Comparison of ENCODE assay signal across 8 mouse cellular contexts in the genomic region with DNA sequence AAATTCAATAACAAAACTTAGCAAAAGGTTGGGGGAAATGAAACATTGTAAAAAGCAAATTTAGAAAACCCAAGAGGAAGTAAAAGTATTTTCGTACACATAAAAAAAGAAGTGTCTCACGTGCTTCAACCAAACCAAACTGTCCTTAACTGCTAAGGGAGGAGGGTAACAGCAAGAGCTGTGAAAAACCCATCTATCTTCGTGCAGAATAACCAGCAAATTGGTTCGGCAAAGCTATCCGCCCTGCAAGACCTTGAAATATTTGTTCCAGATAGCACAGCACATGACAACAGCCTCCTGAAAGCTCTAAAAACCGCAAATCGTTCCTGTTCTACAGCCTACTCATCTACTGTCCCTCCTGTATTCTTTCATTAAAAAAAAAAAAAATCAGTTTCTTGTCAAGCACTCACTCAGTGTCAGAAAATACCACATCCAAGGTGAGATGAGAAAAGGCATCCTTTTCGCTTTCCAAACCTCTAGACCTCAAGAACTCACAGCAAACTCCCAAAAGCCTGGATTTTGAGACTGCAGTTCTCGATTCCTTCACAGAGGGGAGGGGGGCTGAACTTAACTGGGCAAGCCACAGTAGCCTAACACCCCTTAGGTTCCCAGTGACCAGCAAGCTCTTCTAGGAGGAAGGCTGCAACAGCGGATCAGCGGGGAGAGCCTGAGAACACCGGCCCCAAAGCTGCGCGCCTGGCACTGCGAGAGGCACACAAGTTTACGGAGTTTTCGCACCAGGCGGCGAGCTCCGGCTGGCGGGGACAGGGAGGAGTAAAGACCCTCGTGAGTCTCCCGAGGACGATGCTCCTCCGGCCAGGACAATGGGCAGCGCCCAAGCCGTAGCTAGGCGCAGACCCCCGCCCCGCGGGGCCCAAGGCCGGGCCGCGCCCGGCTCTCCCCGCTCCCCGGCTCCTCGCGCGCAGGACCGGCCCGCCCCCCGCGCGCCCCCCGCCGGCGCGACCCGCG. TPM values are rescaled to one million over a fixed set of nuclear protein-coding genes. Genes with fewer than 3 reads are reported as not detected.
DNase-seq lines count a peak whose midpoint lies in the region; ATAC-seq lines count a peak whose summit lies in the region.

No protein-coding gene starts in this region.

- H3K9me3 ChIP-seq in midbrain, embryonic 12.5 days, result no peaks in the 10 kb centered on the region

- H3K4me1 ChIP-seq in brown adipose tissue, adult 24 weeks (ENCODE audit: control insufficient read depth, insufficient read depth, insufficient read length, low read length), result peaks cover 34% of the 10 kb centered on the region
- H3K4me1 ChIP-seq in midbrain, embryonic 12.5 days, result peaks cover 33% of the 10 kb centered on the region

- DNase-seq in cerebellum, adult 8-10 months, result peak; percentile 63
- DNase-seq in cerebellum, postnatal 10 days, result no peak
- DNase-seq in CD4-positive, CD25-positive, alpha-beta regulatory T cell, adult 2 months (ENCODE audit: low read depth, low spot score), result peak; percentile 62
- DNase-seq in gastrocnemius, postnatal 4 days (ENCODE audit: low spot score in 2 of 2), result peak; percentile 39 to 60
- peak; percentile 68 to 78 for DNase-seq in kidney, postnatal 4 days
- peak; percentile 54 for DNase-seq in urinary bladder, postnatal 14 days (ENCODE audit: low spot score)

- H3K36me3 ChIP-seq in midbrain, embryonic 12.5 days, result no peaks in the 10 kb centered on the region

- peak overlapping the region; percentile 62 for H3K4me3 ChIP-seq in brown adipose tissue, adult 24 weeks (ENCODE audit: insufficient read depth, low read depth, low read length)
- peak overlapping the region; percentile 83 for H3K4me3 ChIP-seq in midbrain, embryonic 12.5 days

- no peaks in the 10 kb centered on the region; the same call in 1 of the 2 replicates for H3K27me3 ChIP-seq in midbrain, embryonic 12.5 days

- peak; percentile 81 for ATAC-seq in midbrain, embryonic 12.5 days (ENCODE audit: low FRiP score, low read depth)

- peak overlapping the region; percentile 77 for H3K27ac ChIP-seq in brown adipose tissue, adult 24 weeks (replicated peaks; ENCODE audit: low read depth, low read length)
- peak overlapping the region; percentile 89 for H3K27ac ChIP-seq in midbrain, embryonic 12.5 days (replicated peaks)

- H3K4me2 ChIP-seq in midbrain, embryonic 12.5 days (replicated peaks), result peak overlapping the region; percentile 81

- peak overlapping the region; percentile 87 for H3K9ac ChIP-seq in midbrain, embryonic 12.5 days (replicated peaks)

- 4% methylated on average over 43 of the region's 51 CpGs for WGBS in midbrain, embryonic 12.5 days

RNA-seq across cellular contexts. Expression of gene Lcmt1, which starts 0.5 kb away (rescaled TPM):
- 34.2 and 35.1 TPM in 2 replicates for polyA plus RNA-seq in brown adipose tissue, adult 24 weeks (2012; ENCODE audit: insufficient read depth, insufficient read length, missing spikeins)
- total RNA-seq in gastrocnemius, postnatal 4 days (2021), result 10 to 100 TPM; 28.9 to 32.6 TPM
- 62.3 and 64.0 TPM in 2 replicates for polyA plus RNA-seq in midbrain, embryonic 12.5 days (2016; fragmentation: Nextera tagmentation; extraction: Ambion mirVana)

RNA-seq across cellular contexts. Expression of gene Arhgap17, which starts 0.7 kb away (rescaled TPM):
- polyA plus RNA-seq in brown adipose tissue, adult 24 weeks (2012; ENCODE audit: insufficient read depth, insufficient read length, missing spikeins), result 6.8 and 8.6 TPM in 2 replicates
- total RNA-seq in gastrocnemius, postnatal 4 days (2021), result 10 to 100 TPM; 28.8 to 31.7 TPM
- polyA plus RNA-seq in midbrain, embryonic 12.5 days (2016; fragmentation: Nextera tagmentation; extraction: Ambion mirVana), result 24.7 and 25.7 TPM in 2 replicates

Comparison
In these comparisons a context has a peak if more than half of its experiments do, and no peak if none do; other contexts are left out.
1. DNase-seq: peak in cerebellum, adult 8-10 months (single experiment), CD4-positive, CD25-positive, alpha-beta regulatory T cell, adult 2 months (single experiment), gastrocnemius, postnatal 4 days (2 of 2), kidney, postnatal 4 days (2 of 2) and urinary bladder, postnatal 14 days (single experiment); none in cerebellum, postnatal 10 days (0 of 2).